Mouse (Mus musculus) liver, adult 2 months (tissue): ENCODE measurements at regions not wholly inside any gene's neighbourhood (a gene's known extent, or its start where the extent isn't known, plus 50 kb on each side); places are given as distances from the start of the nearest gene placed in this dataset.

ENCODE experiments used
- CTCF ChIP-seq: fragments of 200-500 bp; IDR thresholded peaks from 2 replicates; pipeline ENCODE4 v1.5.1; 2011; ENCODE audit warnings: low read depth, low read length, control low read depth
- POLR2A ChIP-seq: fragments of 200-500 bp; IDR thresholded peaks from 2 replicates; pipeline ENCODE4 v1.6.1; 2011; ENCODE audit warnings: low read length, control low read depth; ENCODE audit not compliant: insufficient read depth; ENCODE audit errors: extremely low read depth

DNA sequence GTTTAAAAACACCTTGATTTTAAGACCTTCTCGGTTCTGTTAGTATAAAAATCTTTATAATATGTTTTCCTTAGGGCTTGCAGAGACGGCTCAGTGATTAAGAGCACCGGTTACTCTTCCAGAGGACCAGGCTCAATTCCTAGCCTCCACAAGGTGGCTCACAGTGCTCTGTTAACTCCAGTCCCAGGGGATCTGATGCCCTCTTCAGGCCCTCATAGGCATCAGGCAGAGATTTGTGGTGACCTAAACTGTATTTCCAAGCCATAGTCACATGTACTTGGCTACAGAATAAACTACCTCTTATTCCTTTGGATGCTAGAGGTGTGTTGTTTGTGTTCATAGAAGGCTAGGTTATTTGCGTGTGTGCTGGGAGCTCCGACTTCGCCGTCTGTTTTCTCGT lies 70.3 kb upstream of the Smg1 start:
- peak; percentile 44; the same call in 1 of the 2 replicates for TF ChIP-seq CTCF
- no peak for TF ChIP-seq POLR2A
